In the genomic region with DNA sequence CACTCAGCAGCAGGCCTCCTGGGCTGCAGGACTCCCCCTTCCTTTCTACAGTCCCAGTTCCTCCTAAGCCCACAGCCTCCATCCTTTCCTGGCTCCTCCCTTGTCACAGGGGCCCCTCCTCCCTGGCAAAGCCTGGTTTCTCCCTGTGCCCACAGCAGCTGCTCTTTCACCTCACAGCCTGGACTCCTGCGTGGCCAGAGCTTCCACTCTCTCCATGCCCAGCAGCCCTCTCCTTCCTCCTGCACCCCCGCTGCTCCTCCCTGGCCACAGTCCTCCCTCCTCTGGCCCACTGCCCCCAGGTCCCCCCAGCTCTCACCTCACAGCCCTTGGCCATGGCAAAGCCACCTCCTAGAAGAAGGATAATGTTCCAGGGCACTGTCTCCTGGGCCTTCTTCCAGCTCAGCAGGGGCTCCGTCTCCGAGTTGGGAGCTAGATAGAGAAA, we compare ENCODE assay signal across 11 mouse cellular contexts. TPM values are rescaled to one million over a fixed set of nuclear protein-coding genes. Genes with fewer than 3 reads are reported as not detected.
A peak's percentile ranks its signal among the peaks of the same experiment; 100 is the strongest.
DNase-seq lines count a peak whose midpoint lies in the region; ATAC-seq and TF ChIP-seq lines count a peak whose summit lies in the region.
"Had no signal": no experiment of that assay in that cellular context is flagged by ENCODE, and none has a peak within 500 bp of the region (broad histone marks: within the 10 kb centered on the region; RNA-seq: fewer than 3 reads in every experiment).

No protein-coding gene starts in this region.

- H3K4me2 ChIP-seq in embryonic facial prominence, embryonic 13.5 days: no peak overlapping the region
- peak overlapping the region; percentile 6 for H3K4me2 ChIP-seq in myocyte (ENCODE audit: low read depth)
- H3K4me2 ChIP-seq: heart, embryonic 15.5 days had no signal

- H3K9ac ChIP-seq in liver, adult 2 months (ENCODE audit: low read depth, low read length): peak overlapping the region; percentile 11; the same call in 1 of the 2 replicates
- H3K9ac ChIP-seq in embryonic facial prominence, embryonic 13.5 days: peak overlapping the region; percentile 11; the same call in 1 of the 2 replicates
- H3K9ac ChIP-seq: heart, embryonic 15.5 days had no signal

- no peak overlapping the region for H3K4me3 ChIP-seq in liver, adult 2 months (ENCODE audit: insufficient read depth, low read depth, low read length)
- no peak overlapping the region for H3K4me3 ChIP-seq in embryonic facial prominence, embryonic 13.5 days
- H3K4me3 ChIP-seq in myocyte: no peak overlapping the region
- H3K4me3 ChIP-seq: heart, embryonic 15.5 days had no signal

- H3K9me3 ChIP-seq in embryonic facial prominence, embryonic 13.5 days: no peaks in the 10 kb centered on the region
- H3K9me3 ChIP-seq: heart, embryonic 15.5 days had no signal

- TF ChIP-seq POLR2A in liver, adult 2 months (IDR thresholded peaks at IDR 0.05; ENCODE audit: extremely low read depth, insufficient read depth, low read length): no peak
- TF ChIP-seq POLR2A in myocyte (IDR thresholded peaks at IDR 0.05; ENCODE audit: insufficient read length, low read depth): no peak

- no peaks in the 10 kb centered on the region for H3K36me3 ChIP-seq in liver, adult 2 months (ENCODE audit: control insufficient read depth, insufficient read depth, low read length)
- no peaks in the 10 kb centered on the region for H3K36me3 ChIP-seq in embryonic facial prominence, embryonic 13.5 days
- no peaks in the 10 kb centered on the region for H3K36me3 ChIP-seq in myocyte (ENCODE audit: control insufficient read depth, insufficient read depth)
- H3K36me3 ChIP-seq: heart, embryonic 15.5 days had no signal

- TF ChIP-seq CTCF in liver, adult 2 months (IDR thresholded peaks at IDR 0.05; ENCODE audit: low read depth, low read length): no peak

- no peak overlapping the region for H3ac ChIP-seq in myocyte (ENCODE audit: control insufficient read depth, insufficient read length)

- no peak for DNase-seq in liver, adult 2 months (ENCODE audit: extremely low read depth, low read depth, low spot score)
- no peak for DNase-seq in liver
- DNase-seq in layer of hippocampus, postnatal 10 days (ENCODE audit: low spot score in 2 of 2): peak; percentile 54 to 71
- no peak for DNase-seq in adrenal gland, adult (ENCODE audit: inconsistent age in 2 of 2, low spot score in 1 of 2)
- DNase-seq in lung, postnatal 10 days: no peak
- DNase-seq in heart, postnatal 36 days: no peak

- peaks cover 2% of the 10 kb centered on the region; the same call in 1 of the 2 replicates for H3K4me1 ChIP-seq in liver, adult 2 months (ENCODE audit: control insufficient read depth, insufficient read depth, low read length)
- peaks cover 40% of the 10 kb centered on the region for H3K4me1 ChIP-seq in embryonic facial prominence, embryonic 13.5 days

- no peaks in the 10 kb centered on the region for H3K27me3 ChIP-seq in liver, adult 2 months (ENCODE audit: control insufficient read depth, insufficient read depth, low read length)
- no peaks in the 10 kb centered on the region for H3K27me3 ChIP-seq in embryonic facial prominence, embryonic 13.5 days
- peaks cover 23% of the 10 kb centered on the region for H3K27me3 ChIP-seq in myocyte (ENCODE audit: control insufficient read depth, insufficient read depth, insufficient read length)

- intact Hi-C loops in heart, postnatal 36 days (cut with DNase I): no loop called here

- 75% methylated on average over 4 of the region's 4 CpGs for WGBS in liver, adult 2 months
- WGBS in embryonic facial prominence, embryonic 13.5 days: 61% methylated on average over 4 of the region's 4 CpGs

- H3K79me2 ChIP-seq in liver, adult 2 months (ENCODE audit: control insufficient read depth, insufficient read depth, low read length): no peaks in the 10 kb centered on the region
- no peaks in the 10 kb centered on the region for H3K79me2 ChIP-seq in myocyte (ENCODE audit: control insufficient read depth, insufficient read depth)

- H3K27ac ChIP-seq in liver, adult 2 months (replicated peaks; ENCODE audit: insufficient read depth, low read depth, low read length): no peak overlapping the region
- 0 out of 2 replicates have a peak overlapping the region, but pooled peaks have one; percentile 4 for H3K27ac ChIP-seq in embryonic facial prominence, embryonic 13.5 days
- H3K27ac ChIP-seq: heart, embryonic 15.5 days had no signal

- ATAC-seq in embryonic facial prominence, embryonic 13.5 days (ENCODE audit: insufficient number of reproducible peaks, insufficient read depth, low FRiP score, low TSS enrichment, low read depth): no peak
- ATAC-seq: CD4-positive, CD25-positive, alpha-beta regulatory T cell, adult 4 months had no signal

TF ChIP-seq in myocyte, 11 proteins besides CTCF, POLR2A, EP300 and RAD21:
- peak in 2 of 3 experiments; percentile 39 to 43 for TF ChIP-seq MYOG (IDR thresholded peaks at IDR 0.05; ENCODE audit: control insufficient read depth in 1 of 3, insufficient read depth in 1 of 3, insufficient read length in 2 of 3, low read depth in 2 of 3)
- TF ChIP-seq POLR2AphosphoS2 (IDR thresholded peaks at IDR 0.05; ENCODE audit: insufficient read length, low read depth): no peak
- TF ChIP-seq MYOD1 (IDR thresholded peaks at IDR 0.05; ENCODE audit: control insufficient read depth in 1 of 3, insufficient read length in 2 of 3, low read depth in 2 of 3): peak in 2 of 3 experiments; percentile 34 to 50
- TF ChIP-seq E2F4 (IDR thresholded peaks at IDR 0.05; ENCODE audit: insufficient read depth): no peak

RNA-seq across cellular contexts. Expression of a gene that starts 19.5 kb away (rescaled TPM):
- total RNA-seq in liver, adult 2 months (2014; rRNA removed): 0.07 and 0.28 TPM in 2 replicates
- polyA plus RNA-seq in liver, adult 2 months (2012; rRNA removed): 0.81 and 0.83 TPM in 2 replicates
- polyA plus RNA-seq in embryonic facial prominence, embryonic 13.5 days (2015; fragmentation: Nextera tagmentation; extraction: Ambion mirVana): 0.21 TPM in 1 of 2 replicates, not detected in the other
- under 1 TPM in 1 of 2 experiments, not detected in 1; 0.09 TPM for total RNA-seq in layer of hippocampus, postnatal 10 days (2021)
- not detected for polyA plus RNA-seq in myocyte (2012; fragmentation: generic; extraction: Trizol)
- total RNA-seq in heart, postnatal 36 days (2021): not detected
- total RNA-seq: layer of hippocampus, adult 18-20 months had no signal
- polyA plus RNA-seq: CD4-positive, CD25-positive, alpha-beta regulatory T cell, adult 4 months had no signal

RNA-seq across cellular contexts. Expression of a gene that starts 31.6 kb away (rescaled TPM):
- total RNA-seq in liver, adult 2 months (2014; rRNA removed): 0.65 and 0.74 TPM in 2 replicates
- 0.46 and 0.50 TPM in 2 replicates for polyA plus RNA-seq in liver, adult 2 months (2012; rRNA removed)
- 9.5 and 9.7 TPM in 2 replicates for polyA plus RNA-seq in embryonic facial prominence, embryonic 13.5 days (2015; fragmentation: Nextera tagmentation; extraction: Ambion mirVana)
- total RNA-seq in layer of hippocampus, postnatal 10 days (2021): 10 to 100 TPM; 13.3 to 13.4 TPM
- polyA plus RNA-seq in myocyte (2012; fragmentation: generic; extraction: Trizol): 1.5 TPM
- 1 to 10 TPM; 2.1 to 2.2 TPM for total RNA-seq in heart, postnatal 36 days (2021)
- polyA plus RNA-seq: CD4-positive, CD25-positive, alpha-beta regulatory T cell, adult 4 months had no signal

RNA-seq across cellular contexts. Expression of a gene that starts 51.2 kb away (rescaled TPM):
- not detected in 2 replicates for total RNA-seq in liver, adult 2 months (2014; rRNA removed)
- polyA plus RNA-seq in liver, adult 2 months (2012; rRNA removed): not detected in 2 replicates
- 1.1 and 2.2 TPM in 2 replicates for polyA plus RNA-seq in embryonic facial prominence, embryonic 13.5 days (2015; fragmentation: Nextera tagmentation; extraction: Ambion mirVana)
- under 1 TPM; 0.85 to 0.94 TPM for total RNA-seq in layer of hippocampus, postnatal 10 days (2021)
- not detected for polyA plus RNA-seq in myocyte (2012; fragmentation: generic; extraction: Trizol)
- total RNA-seq in heart, postnatal 36 days (2021): not detected
- polyA plus RNA-seq: CD4-positive, CD25-positive, alpha-beta regulatory T cell, adult 4 months had no signal

RNA-seq across cellular contexts. Expression of a gene that starts 53.3 kb away (rescaled TPM):
- 8.2 and 8.3 TPM in 2 replicates for total RNA-seq in liver, adult 2 months (2014; rRNA removed)
- 16.1 and 28.1 TPM in 2 replicates for polyA plus RNA-seq in liver, adult 2 months (2012; rRNA removed)
- 0.40 and 0.42 TPM in 2 replicates for polyA plus RNA-seq in embryonic facial prominence, embryonic 13.5 days (2015; fragmentation: Nextera tagmentation; extraction: Ambion mirVana)
- total RNA-seq in layer of hippocampus, postnatal 10 days (2021): 10 to 100 TPM; 22.1 to 23.8 TPM
- 0.04 TPM for polyA plus RNA-seq in myocyte (2012; fragmentation: generic; extraction: Trizol)
- total RNA-seq in heart, postnatal 36 days (2021): 1 to 10 TPM in 1 of 2 experiments, under 1 TPM in 1; 0.33 to 1.2 TPM

Comparison
In these comparisons a context has a peak if more than half of its experiments do, and no peak if none do; other contexts are left out.
1. DNase-seq: peak in layer of hippocampus, postnatal 10 days (2 of 2); none in liver, adult 2 months (single experiment), liver (single experiment), adrenal gland, adult (0 of 2), lung, postnatal 10 days (single experiment) and heart, postnatal 36 days (0 of 2).